Mouse (Mus musculus) lung, embryonic 14.5 days (tissue): ENCODE data around the gene Trak2. TPM values are rescaled to one million over a fixed set of nuclear protein-coding genes. Genes with fewer than 3 reads are reported as not detected.

ENCODE experiments used
- polyA plus RNA-seq: library from polyadenylated mRNA; unstranded; fragments of >200 nt; fragmentation: Nextera tagmentation; extraction: Ambion mirVana; gene quantifications from 2 replicates; pipeline ENCODE4 v1.2.1, GENCODE M21; 2014

Trak2 gene
- polyA plus RNA-seq, 1 experiment from 2014 or later: 15.4 TPM

Other genes starting within 250 kb of the Trak2 start
- gene Casp8, start 178.1 kb downstream of the Trak2 start, polyA plus RNA-seq: 48.9 and 50.4 TPM in 2 replicates
- gene Stradb, start 92 bp upstream of the Trak2 start, polyA plus RNA-seq: 23.7 and 25.9 TPM in 2 replicates
- gene C2cd6, start 121.5 kb upstream of the Trak2 start, polyA plus RNA-seq: not detected in 2 replicates
- gene Tmem237, start 147.0 kb upstream of the Trak2 start, polyA plus RNA-seq: 43.3 and 45.7 TPM in 2 replicates
- gene Mpp4, start 190.0 kb upstream of the Trak2 start, polyA plus RNA-seq: 0.09 and 0.11 TPM in 2 replicates